Mouse (Mus musculus) lung, adult 18-20 months (tissue): ENCODE measurements around the gene Pola2.

Experiments
- DNase-seq, 2 experiments: peaks; one replicate each; pipeline ENCODE4 v3.0.0; 2022; ENCODE audit warnings: mixed read lengths in 2 of 2

Gene Pola2

GRCm38 (mm10) chr19:5964804-5965203 is 802 bp upstream of the Pola2 start:
- DNase-seq, result no peak

DNA sequence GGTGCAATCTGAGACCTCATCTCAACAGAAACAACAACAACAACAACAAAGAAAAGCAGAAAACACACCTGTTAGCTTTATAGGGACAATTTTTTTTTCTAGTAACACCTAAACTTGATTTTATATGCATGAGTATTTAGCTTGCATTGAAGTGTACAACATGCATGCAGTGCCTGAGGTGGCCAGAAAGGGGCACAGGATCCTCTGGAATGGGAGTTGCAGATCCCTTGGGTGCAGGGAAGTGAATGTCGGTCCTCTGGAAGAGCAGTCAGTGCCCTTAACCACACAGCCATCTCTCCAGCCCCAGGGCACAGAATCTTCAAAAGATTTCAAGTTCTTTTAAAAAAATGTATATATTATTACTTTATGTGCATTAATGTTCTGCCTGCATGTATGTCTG is 1.4 kb downstream of the Pola2 start:
- DNase-seq, result no peak

DNA sequence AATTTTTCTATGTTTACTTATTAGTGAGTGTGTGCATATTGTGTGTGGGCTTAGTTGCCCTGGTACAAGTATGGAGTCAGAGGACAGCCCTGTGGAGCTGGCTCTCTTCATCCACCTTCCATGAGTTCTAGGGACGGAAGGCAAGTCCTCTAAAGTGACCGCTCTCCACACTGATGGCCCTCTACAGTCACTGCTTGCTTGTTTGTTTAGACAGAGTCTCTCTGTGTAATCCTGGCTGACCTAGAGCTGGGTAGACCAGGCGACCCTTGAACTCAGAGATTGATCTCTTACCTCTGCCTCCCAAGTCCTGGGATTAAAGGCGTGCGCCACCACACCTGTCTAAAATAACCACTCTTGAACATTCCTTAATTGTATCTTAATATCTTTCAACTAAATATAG is 6.6 kb downstream of the Pola2 start:
- DNase-seq, result no peak

- DNase-seq, result peak; percentile 80 to 87
These were observed 7.3 kb downstream of the Pola2 start for GRCm38 (mm10) chr19:5956685-5957084.

- peak; percentile 60 to 68 for DNase-seq
These were observed 8.0 kb downstream of the Pola2 start for GRCm38 (mm10) chr19:5955704-5956670.

GRCm38 (mm10) chr19:5954936-5955335 is 9.1 kb downstream of the Pola2 start:
- no peak for DNase-seq

GRCm38 (mm10) chr19:5954031-5954710 is 9.8 kb downstream of the Pola2 start:
- DNase-seq, result no peak

DNA sequence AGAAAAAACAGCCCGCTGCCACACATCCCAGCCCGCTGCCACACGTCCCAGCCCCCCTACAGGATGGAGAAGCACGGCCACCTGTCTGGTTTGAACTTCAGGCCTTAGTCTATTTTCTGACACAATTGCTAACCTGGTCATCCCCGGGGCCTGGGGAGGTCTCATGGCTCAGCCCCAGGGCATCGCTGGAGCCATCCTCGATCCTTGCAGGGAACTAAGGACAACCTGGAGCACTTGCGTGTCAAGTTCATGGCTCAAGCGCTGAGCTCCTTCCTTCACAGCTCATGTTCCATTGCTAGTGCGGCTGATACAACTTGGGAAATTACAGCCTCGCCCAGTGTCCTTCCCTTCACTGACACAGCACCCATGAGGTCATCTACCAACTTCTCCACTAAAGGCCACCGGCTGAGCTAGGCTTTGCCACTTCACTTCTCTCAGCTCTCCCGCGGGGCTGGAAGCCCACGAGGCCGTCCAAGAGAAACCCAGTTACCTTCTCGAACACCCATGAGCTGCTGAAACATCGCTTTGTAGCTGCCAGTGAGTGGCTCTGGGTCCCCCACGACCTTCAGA is 10.7 kb downstream of the Pola2 start:
- peak in 1 of 2 experiments; percentile 10 for DNase-seq

- DNase-seq, result peak; percentile 74 to 85
These were observed 11.8 kb downstream of the Pola2 start for GRCm38 (mm10) chr19:5952071-5952691.

GRCm38 (mm10) chr19:5951631-5952030 is 12.4 kb downstream of the Pola2 start:
- DNase-seq, result no peak

DNA sequence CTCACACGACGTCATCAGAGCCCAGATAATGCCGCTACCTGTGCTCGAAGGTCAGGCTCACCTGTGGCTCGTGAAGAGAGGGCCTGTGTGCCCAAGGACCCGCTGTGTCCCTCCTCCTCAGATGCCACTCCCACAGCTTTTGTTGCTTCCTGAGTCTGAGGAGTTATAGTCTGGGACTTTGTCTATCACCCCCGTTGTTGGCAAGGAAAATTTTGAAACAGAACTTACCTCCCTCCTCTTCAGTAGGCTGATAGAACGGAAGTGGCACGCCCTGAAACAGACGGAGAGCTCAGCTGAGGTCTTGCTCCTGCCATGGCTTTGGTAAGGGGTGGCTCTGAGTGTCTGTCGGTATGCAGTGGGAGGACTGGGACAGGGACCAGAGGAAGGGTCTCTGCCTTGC is 13.8 kb downstream of the Pola2 start:
- DNase-seq, result no peak

DNA sequence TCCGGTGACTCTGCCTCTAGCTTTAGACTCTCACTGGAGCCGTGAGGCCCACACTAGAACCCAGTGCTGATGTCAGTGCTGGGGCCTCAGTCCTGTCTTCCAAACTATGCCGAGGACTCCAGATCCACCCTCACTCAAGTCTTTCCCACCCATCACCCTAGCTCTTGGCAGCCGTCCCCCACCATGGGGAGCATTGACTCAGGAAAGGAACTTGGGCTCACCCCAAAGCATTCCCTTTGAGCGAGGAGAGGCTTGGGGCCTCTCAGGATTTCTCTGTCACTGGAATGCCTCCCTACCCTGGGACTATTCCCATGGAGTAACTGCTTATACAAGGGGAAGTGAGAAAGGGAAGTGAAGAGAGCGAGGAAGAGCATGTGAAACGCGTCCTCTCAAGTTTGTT is 18.1 kb downstream of the Pola2 start:
- DNase-seq, result peak; percentile 58 to 62

DNA sequence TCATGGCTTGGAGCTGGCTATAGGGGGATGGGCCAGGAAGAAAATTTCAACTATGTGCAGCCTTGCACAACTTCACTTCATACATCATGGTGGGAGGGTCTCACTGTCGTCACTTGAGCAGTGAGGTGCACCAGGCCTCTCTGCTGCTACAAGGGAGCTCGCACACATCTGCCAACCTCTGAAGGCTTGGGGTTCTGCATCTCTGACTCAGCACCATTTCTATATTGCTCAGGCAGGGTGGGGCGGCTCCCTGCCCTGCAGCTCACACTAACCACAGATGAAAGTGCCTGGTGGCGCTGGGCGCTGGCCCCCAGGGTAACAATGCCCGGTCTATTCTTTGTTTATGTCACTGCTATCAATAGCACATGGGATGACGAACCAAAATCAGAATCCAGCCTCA is 19.0 kb downstream of the Pola2 start:
- peak; percentile 71 to 74 for DNase-seq

DNA sequence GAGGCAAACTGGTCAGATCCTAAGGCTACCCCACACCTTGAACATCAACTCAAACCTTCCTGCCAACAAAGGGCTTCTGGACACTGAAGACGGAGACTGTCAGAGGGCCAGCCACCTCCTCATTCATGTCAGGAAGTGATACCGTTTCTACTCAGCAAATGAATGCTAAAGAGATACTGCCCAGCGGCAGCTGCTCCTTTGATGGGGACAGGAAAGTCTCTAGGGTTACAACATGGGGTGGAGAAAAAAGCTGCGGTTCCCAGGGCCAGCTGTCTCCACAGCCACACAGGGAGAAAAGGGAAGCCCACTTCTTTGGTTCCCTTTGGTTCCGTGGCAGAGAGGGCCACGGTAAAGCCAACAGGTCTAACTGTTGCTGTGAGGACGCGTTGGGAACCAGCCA is 19.9 kb downstream of the Pola2 start:
- DNase-seq, result no peak

DNA sequence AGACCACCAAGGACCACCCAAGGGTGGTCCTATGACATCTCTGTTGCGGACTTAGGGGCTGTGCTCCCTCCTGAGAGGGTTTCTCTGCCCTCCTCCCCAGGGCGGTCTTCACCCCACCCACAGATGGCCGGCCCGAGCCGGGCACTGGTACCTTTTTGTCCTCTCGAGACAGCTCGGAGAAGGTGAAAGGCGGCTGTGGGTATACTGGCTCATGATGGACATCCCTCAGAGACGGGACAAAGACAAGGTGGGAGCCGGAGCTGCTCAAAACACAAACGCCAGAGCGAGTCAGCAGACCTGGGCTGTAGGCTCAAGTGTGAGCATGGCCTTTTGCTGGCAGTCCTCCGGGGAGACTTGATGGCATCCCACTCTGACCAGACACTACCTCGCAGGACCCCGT is 20.6 kb downstream of the Pola2 start:
- DNase-seq, result no peak

DNA sequence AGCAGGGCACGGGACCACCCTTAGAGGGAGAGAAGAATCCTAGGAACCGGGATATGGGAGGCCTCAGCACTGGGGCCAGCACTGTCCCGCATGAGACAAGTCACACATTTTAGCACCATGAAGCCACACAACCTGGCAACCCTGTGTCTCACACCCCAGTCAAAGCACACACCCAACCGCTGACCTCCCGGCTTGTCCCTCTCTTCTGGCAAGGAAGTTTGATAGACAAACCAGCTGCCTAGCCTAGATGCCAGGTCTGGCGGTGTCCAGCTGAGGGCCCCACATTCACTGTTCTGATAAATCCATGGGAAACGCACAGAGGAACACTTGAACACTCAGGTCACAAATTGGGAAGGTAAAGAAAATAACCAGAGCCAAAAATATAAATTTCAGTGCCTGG is 21.4 kb downstream of the Pola2 start:
- no peak for DNase-seq

GRCm38 (mm10) chr19:5940656-5941055 is 23.3 kb downstream of the Pola2 start:
- no peak for DNase-seq

DNA sequence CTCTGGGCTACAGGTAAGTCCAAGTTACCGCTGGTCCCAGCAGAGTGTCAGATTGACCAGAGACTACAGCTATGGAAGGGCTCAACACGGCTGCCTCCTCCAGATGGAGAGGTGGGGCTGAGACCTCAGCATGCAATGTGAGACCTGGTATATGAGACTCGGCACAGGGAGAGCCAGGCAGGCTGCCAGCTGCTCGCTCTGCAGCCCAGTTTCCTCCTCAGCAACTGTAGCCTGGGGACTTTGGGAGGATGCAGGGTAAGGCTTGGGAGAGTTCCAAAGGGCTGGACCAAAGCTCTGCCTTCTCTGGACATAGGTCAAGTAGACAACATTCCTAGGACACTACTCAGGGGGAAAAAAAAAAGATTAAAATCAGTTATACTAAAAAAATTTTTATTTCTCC is 23.8 kb downstream of the Pola2 start:
- DNase-seq, result peak; percentile 82 to 85

GRCm38 (mm10) chr19:5939715-5940114 is 24.3 kb downstream of the Pola2 start:
- no peak for DNase-seq

DNA sequence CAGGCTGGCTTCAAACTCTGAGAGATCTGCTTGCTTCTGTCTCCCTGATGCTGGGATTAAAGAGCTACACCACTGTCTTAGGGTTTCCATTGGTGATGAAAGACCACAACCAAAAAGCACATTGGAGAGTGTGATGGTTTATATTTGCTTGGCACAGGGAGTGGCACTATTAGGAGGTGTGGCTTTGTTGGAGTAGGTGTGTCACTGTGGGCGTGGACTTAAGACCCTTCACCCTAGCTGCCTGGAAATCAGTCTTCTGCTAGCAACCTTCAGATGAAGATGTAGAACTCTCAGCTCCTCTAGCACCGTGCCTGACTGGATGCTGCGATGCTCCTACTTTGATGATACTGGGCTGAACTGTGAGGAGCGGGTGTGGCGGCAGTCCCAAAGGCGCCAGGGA is 25.5 kb downstream of the Pola2 start:
- DNase-seq, result no peak

DNA sequence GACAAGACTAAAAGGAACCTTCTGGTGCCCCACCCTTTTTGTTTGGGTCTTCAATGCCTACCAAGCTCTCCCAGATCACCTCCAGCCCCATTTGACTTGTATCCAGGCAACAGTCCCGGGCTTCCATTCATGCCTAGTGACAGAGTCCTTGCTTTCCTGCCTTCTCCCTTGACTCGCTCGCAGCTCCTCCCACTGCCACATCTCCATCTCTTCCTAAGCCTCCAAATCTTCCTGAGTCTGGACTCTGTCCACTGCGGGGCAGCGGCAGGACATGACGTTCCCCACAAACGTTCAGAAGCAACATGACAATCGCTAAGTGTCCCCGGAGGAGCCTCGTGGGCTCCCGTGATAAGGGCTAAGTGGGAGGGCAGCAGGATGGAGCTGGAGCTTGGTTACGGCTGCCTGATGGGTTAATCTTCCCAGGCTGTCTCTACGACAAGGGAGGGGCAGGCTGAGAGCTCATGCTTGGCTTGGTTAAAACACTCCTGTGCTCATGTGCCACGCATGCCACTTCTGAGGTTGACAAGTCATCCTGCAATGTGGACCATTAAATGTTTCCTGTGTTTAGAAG is 26.1 kb downstream of the Pola2 start:
- peak in 1 of 2 experiments; percentile 51 for DNase-seq

GRCm38 (mm10) chr19:5937095-5937835 is 26.7 kb downstream of the Pola2 start:
- peak in 1 of 2 experiments; percentile 35 for DNase-seq
